ENCODE assay signal across 26 mouse cellular contexts in genomic region chr4:147541105-147541504, GRCm38 (mm10). TPM values are rescaled to one million over a fixed set of nuclear protein-coding genes. Genes with fewer than 3 reads are reported as not detected.
A peak's percentile ranks its signal among the peaks of the same experiment; 100 is the strongest.
DNase-seq lines count a peak whose midpoint lies in the region; ATAC-seq lines count a peak whose summit lies in the region.
"Had no signal": no experiment of that assay in that cellular context is flagged by ENCODE, and none has a peak within 500 bp of the region (broad histone marks: within the 10 kb centered on the region; RNA-seq: fewer than 3 reads in every experiment).

No protein-coding gene starts in this region.

- no peak overlapping the region for H3K27ac ChIP-seq in midbrain, embryonic 11.5 days (ENCODE audit: low read depth, low read length)
- no peak overlapping the region for H3K27ac ChIP-seq in midbrain, embryonic 15.5 days

- H3K4me1 ChIP-seq in midbrain, embryonic 11.5 days (ENCODE audit: control insufficient read depth, insufficient read depth, low read length): no peaks in the 10 kb centered on the region
- H3K4me1 ChIP-seq in midbrain, embryonic 15.5 days: no peaks in the 10 kb centered on the region

- no peaks in the 10 kb centered on the region for H3K27me3 ChIP-seq in midbrain, embryonic 11.5 days (ENCODE audit: control insufficient read depth, insufficient read depth, low read length)
- no peaks in the 10 kb centered on the region for H3K27me3 ChIP-seq in midbrain, embryonic 15.5 days (replicated peaks)
- H3K27me3 ChIP-seq: CH12.LX, Patski had no signal

- no peak overlapping the region for H3K9ac ChIP-seq in midbrain, embryonic 11.5 days (ENCODE audit: low read length)
- H3K9ac ChIP-seq in midbrain, embryonic 15.5 days: no peak overlapping the region

- no peak overlapping the region for H3K4me3 ChIP-seq in midbrain, embryonic 11.5 days (ENCODE audit: low read depth, low read length)
- H3K4me3 ChIP-seq in midbrain, embryonic 15.5 days: no peak overlapping the region

- intact Hi-C loops in heart, postnatal 36 days (cut with DNase I): no loop called here

- H3K4me2 ChIP-seq in midbrain, embryonic 11.5 days: no peak overlapping the region
- no peak overlapping the region for H3K4me2 ChIP-seq in midbrain, embryonic 15.5 days

- peaks cover 26% of the 10 kb centered on the region for H3K9me3 ChIP-seq in midbrain, embryonic 11.5 days (ENCODE audit: control insufficient read depth, low read length)
- peaks cover 32% of the 10 kb centered on the region for H3K9me3 ChIP-seq in midbrain, embryonic 15.5 days

- peak; percentile 68 for DNase-seq in heart, adult 11 months
- no peak for DNase-seq in heart, postnatal 36 days
- peak; percentile 45 for DNase-seq in midbrain, embryonic 11.5 days (ENCODE audit: low spot score, missing footprints)
- DNase-seq in R1 (ENCODE audit: low read depth, low spot score) (peak; percentile 62), ZHBTc4 (ENCODE audit: low read depth, low spot score) (peak; percentile 40)
- no peak for DNase-seq in urinary bladder, postnatal 25 days (ENCODE audit: low spot score)
- no peak for DNase-seq in adrenal gland, adult 18-20 months (ENCODE audit: low spot score in 2 of 2)
- DNase-seq: adrenal gland, adult 2 months; adrenal gland, adult 8-10 months; adrenal gland, postnatal 10 days; adrenal gland, postnatal 14 days; adrenal gland, postnatal 25 days; adrenal gland, postnatal 36 days; B cell, adult 2 months; cerebellum, adult 11 months; cerebellum, adult 11-12 months; cerebellum, adult 18-20 months; cerebellum, adult 2 months; cerebellum, adult 8-10 months had no signal

- no peak for ATAC-seq in midbrain, embryonic 11.5 days (ENCODE audit: low FRiP score)
- no peak for ATAC-seq in midbrain, embryonic 15.5 days (replicated peaks)
- ATAC-seq: activated CD4-positive, CD25-positive, alpha-beta regulatory T cell, adult 4 months; CD4-positive, CD25-positive, alpha-beta regulatory T cell, adult 4 months; Patski had no signal

- H3K36me3 ChIP-seq in midbrain, embryonic 11.5 days (ENCODE audit: control insufficient read depth, insufficient read depth, low read length): no peaks in the 10 kb centered on the region
- H3K36me3 ChIP-seq in midbrain, embryonic 15.5 days (replicated peaks): no peaks in the 10 kb centered on the region
- H3K36me3 ChIP-seq: G1E had no signal

RNA-seq across cellular contexts. Expression of gene Gm16503, which starts 1.1 kb away (rescaled TPM):
- under 1 TPM in 1 of 2 experiments, not detected in 1; 0.08 TPM for total RNA-seq in heart, postnatal 36 days (2021)
- 0.15 and 0.29 TPM in 2 replicates for polyA plus RNA-seq in midbrain, embryonic 11.5 days (2014; fragmentation: Nextera tagmentation; extraction: Ambion mirVana)
- polyA plus RNA-seq in midbrain, embryonic 15.5 days (2015; fragmentation: Nextera tagmentation; extraction: Ambion mirVana): 0.65 and 0.86 TPM in 2 replicates
- total RNA-seq in adrenal gland, adult 18-20 months (2021): under 1 TPM; 0.13 to 0.16 TPM
- total RNA-seq: CH12.LX had no signal
- polyA plus RNA-seq: adrenal gland, adult 2 months; C2C12; G1E; Patski had no signal

RNA-seq across cellular contexts. Expression of gene Zfp985, which starts 12.0 kb away (rescaled TPM):
- total RNA-seq in heart, postnatal 36 days (2021): under 1 TPM; 0.16 to 0.19 TPM
- 0.11 and 0.12 TPM in 2 replicates for polyA plus RNA-seq in midbrain, embryonic 11.5 days (2014; fragmentation: Nextera tagmentation; extraction: Ambion mirVana)
- polyA plus RNA-seq in midbrain, embryonic 15.5 days (2015; fragmentation: Nextera tagmentation; extraction: Ambion mirVana): 0.10 TPM in 1 of 2 replicates, not detected in the other
- under 1 TPM; 0.20 to 0.22 TPM for total RNA-seq in adrenal gland, adult 18-20 months (2021)
- total RNA-seq: CH12.LX had no signal
- polyA plus RNA-seq: adrenal gland, adult 2 months had no signal

RNA-seq across cellular contexts. Expression of gene Zfp982, which starts 48.9 kb away (rescaled TPM):
- 1 to 10 TPM; 8.2 to 9.1 TPM for total RNA-seq in heart, postnatal 36 days (2021)
- polyA plus RNA-seq in midbrain, embryonic 11.5 days (2014; fragmentation: Nextera tagmentation; extraction: Ambion mirVana): 6.2 and 7.8 TPM in 2 replicates
- polyA plus RNA-seq in midbrain, embryonic 15.5 days (2015; fragmentation: Nextera tagmentation; extraction: Ambion mirVana): 3.9 and 4.3 TPM in 2 replicates
- total RNA-seq in adrenal gland, adult 18-20 months (2021): 10 to 100 TPM; 13.8 to 17.2 TPM
- polyA plus RNA-seq: adrenal gland, adult 2 months; G1E; Patski had no signal

Comparison
In these comparisons a context has a peak if more than half of its experiments do, and no peak if none do; other contexts are left out.
1. DNase-seq: peak in heart, adult 11 months (single experiment), midbrain, embryonic 11.5 days (single experiment), R1 (single experiment) and ZHBTc4 (single experiment); none in heart, postnatal 36 days (0 of 2), urinary bladder, postnatal 25 days (single experiment) and adrenal gland, adult 18-20 months (0 of 2).